Mouse (Mus musculus): ENCODE measurements at regions not wholly inside any gene's neighbourhood (a gene's known extent, or its start where the extent isn't known, plus 50 kb on each side); places are given as distances from the start of the nearest gene placed in this dataset.

DNA sequence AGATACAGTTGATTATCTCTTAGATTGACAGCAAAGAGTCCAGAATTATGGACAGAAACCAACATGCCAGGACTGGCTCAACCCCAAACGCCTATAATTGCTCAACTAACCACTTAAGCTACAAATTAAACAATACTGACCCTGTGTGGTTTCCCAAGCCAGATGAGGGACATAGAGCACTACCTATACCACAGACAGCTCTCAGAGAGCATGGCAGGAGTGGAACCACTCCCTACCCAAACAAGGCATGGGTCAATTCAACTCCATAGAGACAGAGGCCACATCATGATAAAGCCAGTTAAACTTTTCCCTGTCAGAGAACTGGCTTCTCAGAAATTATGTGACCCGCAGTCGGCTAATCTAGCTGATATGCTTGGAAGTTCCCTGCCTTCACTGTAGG is 490.7 kb upstream of the Tbl1xr1 start:
- TF ChIP-seq RCOR1 (conservative IDR thresholded peaks at IDR 0.05; ENCODE audit: low read depth, low read length) (no peak), ZC3H11A (IDR thresholded peaks at IDR 0.05; ENCODE audit: low read depth, low read length) (no peak), CHD1 (IDR thresholded peaks at IDR 0.05; ENCODE audit: low read depth, low read length) (no peak), MAFK (IDR thresholded peaks at IDR 0.05; ENCODE audit: insufficient replicate concordance, low read length) (no peak), SIN3A (IDR thresholded peaks at IDR 0.05; ENCODE audit: low read length) (no peak), JUND (conservative IDR thresholded peaks at IDR 0.05; ENCODE audit: low read depth, low read length) (no peak), GABPA (IDR thresholded peaks at IDR 0.05; ENCODE audit: insufficient replicate concordance, low read depth, low read length) (no peak), ZNF384 (IDR thresholded peaks at IDR 0.05; ENCODE audit: low read depth, low read length) (no peak), ELF1 (IDR thresholded peaks at IDR 0.05; ENCODE audit: low read depth, low read length) (no peak)
- Histone ChIP-seq H3K27me3 (replicated peaks) (no peaks in the 10 kb centered on the region), H3K9me3 (replicated peaks; ENCODE audit: low read length) (no peaks in the 10 kb centered on the region), H3K4me1 (ENCODE audit: control insufficient read depth in 1 of 2, insufficient read depth in 2 of 2) (no peaks in the 10 kb centered on the region), H3K4me2 (ENCODE audit: insufficient read depth, low read depth, poor library complexity, severe bottlenecking) (no peak overlapping the region), H3K36me3 (replicated peaks in 1 of 2; ENCODE audit: control insufficient read depth in 1 of 2, insufficient read depth in 1 of 2, low read length in 1 of 2) (no peaks in the 10 kb centered on the region), H3K79me2 (replicated peaks; ENCODE audit: control insufficient read depth, extremely low read depth, insufficient read depth, poor library complexity, severe bottlenecking) (no peaks in the 10 kb centered on the region), H3K4me3 (replicated peaks in 1 of 3; ENCODE audit: low read depth in 2 of 3, low read length in 2 of 3, poor library complexity in 1 of 3) (no peak overlapping the region), H3K27ac (ENCODE audit: insufficient read depth, low read depth) (no peak overlapping the region), H3K9ac (ENCODE audit: insufficient read depth, low read depth) (no peak overlapping the region)
- no peak for DNase-seq (ENCODE audit: extremely low read depth)
- in situ Hi-C loops (cut with MboI; ENCODE audit: low pct_ligation_motif_present, low pct_unique_long_range_greater_than_20kb, low sequenced_read_pairs): no loop called here
- dilution Hi-C loops (cut with MboI; ENCODE audit: extremely low pct_ligation_motif_present, extremely low pct_unique_long_range_greater_than_20kb, low sequenced_read_pairs): no loop called here

DNA sequence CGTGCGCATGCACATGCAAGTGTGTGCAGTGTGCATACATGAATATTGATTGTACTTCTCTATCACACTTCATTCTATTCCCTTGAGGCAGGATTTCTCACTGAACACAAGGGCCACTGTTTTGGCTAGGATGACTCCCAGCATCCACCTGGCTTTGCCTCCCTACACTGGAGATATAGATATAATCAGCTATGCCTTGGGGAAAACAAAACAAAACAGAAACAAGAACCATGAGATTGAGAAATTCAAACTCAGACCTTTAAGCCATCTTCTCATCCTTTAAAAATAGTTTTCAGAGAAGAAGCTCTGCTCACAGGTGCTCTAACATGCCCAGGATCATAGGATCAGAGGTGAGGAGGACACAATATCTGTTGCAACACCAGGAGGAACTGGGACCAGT is 469.6 kb upstream of the Tbl1xr1 start:
- Histone ChIP-seq H3K9ac (ENCODE audit: insufficient read depth, low read depth) (no peak overlapping the region), H3K4me2 (ENCODE audit: insufficient read depth, low read depth, poor library complexity, severe bottlenecking) (no peak overlapping the region), H3K4me3 (replicated peaks in 1 of 3; ENCODE audit: low read depth in 2 of 3, low read length in 2 of 3, poor library complexity in 1 of 3) (no peak overlapping the region), H3K27ac (ENCODE audit: insufficient read depth, low read depth) (no peak overlapping the region), H3K4me1 (ENCODE audit: control insufficient read depth in 1 of 2, insufficient read depth in 2 of 2) (no peaks in the 10 kb centered on the region), H3K9me3 (replicated peaks; ENCODE audit: low read length) (no peaks in the 10 kb centered on the region), H3K79me2 (replicated peaks; ENCODE audit: control insufficient read depth, extremely low read depth, insufficient read depth, poor library complexity, severe bottlenecking) (no peaks in the 10 kb centered on the region), H3K27me3 (replicated peaks) (no peaks in the 10 kb centered on the region), H3K36me3 (replicated peaks in 1 of 2; ENCODE audit: control insufficient read depth in 1 of 2, insufficient read depth in 1 of 2, low read length in 1 of 2) (no peaks in the 10 kb centered on the region)
- no peak for TF ChIP-seq UBTF (IDR thresholded peaks at IDR 0.05; ENCODE audit: low read depth, low read length)
- no peak for TF ChIP-seq ZKSCAN1 (IDR thresholded peaks at IDR 0.05; ENCODE audit: borderline replicate concordance, low read depth, low read length)
- no peak for TF ChIP-seq CTCF (conservative IDR thresholded peaks at IDR 0.05 in 1 of 2, IDR thresholded peaks at IDR 0.05 in 1 of 2; ENCODE audit: low read depth in 2 of 2, low read length in 2 of 2)
- no peak for TF ChIP-seq POLR2AphosphoS2 (IDR thresholded peaks at IDR 0.05; ENCODE audit: low read depth, low read length)
- TF ChIP-seq RCOR1 (conservative IDR thresholded peaks at IDR 0.05; ENCODE audit: low read depth, low read length): no peak
- no peak for TF ChIP-seq MEF2A (IDR thresholded peaks at IDR 0.05; ENCODE audit: borderline replicate concordance, low read depth, low read length)
- no peak for TF ChIP-seq MAFK (IDR thresholded peaks at IDR 0.05; ENCODE audit: insufficient replicate concordance, low read length)
- TF ChIP-seq HCFC1 (IDR thresholded peaks at IDR 0.05; ENCODE audit: low read depth, low read length): no peak
- TF ChIP-seq KAT2A (IDR thresholded peaks at IDR 0.05; ENCODE audit: insufficient replicate concordance, low read length): no peak
- TF ChIP-seq MAX (IDR thresholded peaks at IDR 0.05; ENCODE audit: low read length): no peak
- no peak for TF ChIP-seq E2F4 (IDR thresholded peaks at IDR 0.05; ENCODE audit: insufficient replicate concordance, low read depth, low read length)
- no peak for TF ChIP-seq MAZ (IDR thresholded peaks at IDR 0.05; ENCODE audit: low read depth, low read length)
- DNase-seq (ENCODE audit: extremely low read depth): no peak
- dilution Hi-C loops (cut with MboI; ENCODE audit: extremely low pct_ligation_motif_present, extremely low pct_unique_long_range_greater_than_20kb, low sequenced_read_pairs): no loop called here
- in situ Hi-C loops (cut with MboI; ENCODE audit: low pct_ligation_motif_present, low pct_unique_long_range_greater_than_20kb, low sequenced_read_pairs): no loop called here

All from CH12.LX (cell line).